Mouse (Mus musculus) midbrain, embryonic 15.5 days (tissue): ENCODE results near the gene Serpinb6a. TPM values are rescaled to one million over a fixed set of nuclear protein-coding genes. Genes with fewer than 3 reads are reported as not detected.

ENCODE experiments used
- ATAC-seq: fragments of 200-750 bp; cut with Nextera tagmentation; replicated peaks from 2 replicates; pipeline ENCODE4 v1.8.0; 2017; ENCODE audit warnings: moderate TSS enrichment
- H3K27ac ChIP-seq: fragments of 300-500 bp; sonication (generic); 2 replicates; pipeline ENCODE4 v1.5.1; 2015; ENCODE audit warnings: mild to moderate bottlenecking, inconsistent platforms
- H3K27me3 ChIP-seq: fragments of 300-500 bp; sonication (generic); replicated peaks from 2 replicates; pipeline ENCODE4 v1.6.1; 2015; ENCODE audit warnings: inconsistent platforms
- H3K36me3 ChIP-seq: fragments of 300-500 bp; sonication (generic); replicated peaks from 2 replicates; pipeline ENCODE4 v1.6.1; 2015; ENCODE audit warnings: inconsistent platforms
- H3K4me1 ChIP-seq: fragments of 300-500 bp; sonication (generic); 2 replicates; pipeline ENCODE4 v1.6.1; 2015; ENCODE audit warnings: inconsistent platforms
- H3K4me2 ChIP-seq: fragments of 300-500 bp; sonication (generic); 2 replicates; pipeline ENCODE4 v1.6.1; 2015; ENCODE audit warnings: inconsistent platforms, mild to moderate bottlenecking, moderate library complexity
- H3K4me3 ChIP-seq: fragments of 300-500 bp; sonication (generic); 2 replicates; pipeline ENCODE4 v1.5.1; 2015; ENCODE audit warnings: mild to moderate bottlenecking, inconsistent platforms
- H3K9ac ChIP-seq: fragments of 300-500 bp; sonication (generic); 2 replicates; pipeline ENCODE4 v1.6.1; 2015; ENCODE audit warnings: mild to moderate bottlenecking, inconsistent platforms
- H3K9me3 ChIP-seq: fragments of 300-500 bp; sonication (generic); 2 replicates; pipeline ENCODE4 v1.6.1; 2016; ENCODE audit warnings: inconsistent platforms
- WGBS: fragments of 180-500 bp; shearing (Covaris S2); methylation state at CpG from one replicate; pipeline ENCODE4 v1.1.7; 2015; ENCODE audit warnings: mixed read lengths; 5-methylcytosine and 5-hydroxymethylcytosine counted together
- polyA plus RNA-seq: library from polyadenylated mRNA; unstranded; fragments of >200 nt; fragmentation: Nextera tagmentation; extraction: Ambion mirVana; gene quantifications from 2 replicates; pipeline ENCODE4 v1.2.1, GENCODE M21; 2015

Serpinb6a gene
- polyA plus RNA-seq: 29.1 and 33.9 TPM in 2 replicates

DNA sequence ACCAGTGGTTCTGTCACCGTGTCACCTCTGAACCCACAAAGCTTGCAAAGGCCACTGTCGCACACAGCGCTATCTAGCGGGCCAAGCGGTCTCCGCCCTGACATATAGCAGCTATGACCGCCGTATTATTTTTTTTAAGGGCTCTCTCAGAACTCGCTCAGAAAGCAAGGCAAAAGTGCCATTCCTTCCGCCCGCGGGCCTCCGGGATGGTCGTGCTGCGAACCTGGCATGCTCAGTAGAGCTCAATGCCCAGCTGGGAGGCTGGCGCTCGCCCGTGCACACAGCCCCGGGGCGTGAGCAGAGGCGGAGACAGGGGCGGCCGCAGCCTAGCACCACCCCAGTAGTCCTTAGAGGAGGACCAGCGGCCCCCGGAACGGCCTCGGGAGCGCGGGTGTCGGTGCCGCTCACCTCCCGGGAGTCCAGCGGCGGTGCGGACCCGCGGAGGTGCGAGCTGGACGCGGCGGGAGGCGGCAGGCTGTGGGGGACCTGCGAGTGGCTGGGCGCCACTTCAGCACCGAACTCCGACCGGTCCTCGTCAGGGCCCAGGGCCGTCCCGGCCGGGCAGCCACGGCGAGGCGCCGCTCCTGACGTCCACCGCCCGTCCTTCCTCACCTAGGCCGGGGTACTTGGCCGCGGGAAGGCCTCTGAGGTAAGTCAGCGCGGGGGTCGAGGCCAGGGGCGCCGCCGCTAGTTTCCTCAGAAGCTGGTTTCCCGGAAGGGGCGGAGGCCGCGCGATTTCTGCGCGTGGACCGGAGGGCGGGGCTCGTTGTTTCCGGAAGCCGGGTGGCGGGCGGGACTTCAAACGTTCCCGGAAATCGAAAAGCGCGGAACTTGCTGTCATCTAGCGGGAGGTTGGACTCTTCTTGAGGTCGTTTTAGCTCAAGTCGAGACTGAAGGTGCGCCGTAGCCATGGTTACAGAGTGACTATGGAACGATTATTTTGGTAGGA, at the start of gene Serpinb6a, which contains the start of gene Ripk1:
Gene Serpinb6a, minus strand, starts transcription at position 737 of the 949 bp plus-strand sequence.
Gene Ripk1, plus strand, starts transcription at position 306 of the 949 bp plus-strand sequence.
- WGBS: under 1% methylated on average over 91 of the region's 92 CpGs
- Histone ChIP-seq H3K4me1 (peaks cover 17% of the 10 kb centered on the region), H3K4me2 (peak within 1 kb of the TSS; percentile 75), H3K9ac (peak within 1 kb of the TSS; percentile 67), H3K9me3 (no peaks in the 10 kb centered on the region), H3K36me3 (no peaks in the 10 kb centered on the region), H3K27me3 (no peaks in the 10 kb centered on the region), H3K4me3 (peak within 1 kb of the TSS; percentile 75), H3K27ac (peak within 1 kb of the TSS; percentile 93)
- peak; percentile 98 for ATAC-seq

DNA sequence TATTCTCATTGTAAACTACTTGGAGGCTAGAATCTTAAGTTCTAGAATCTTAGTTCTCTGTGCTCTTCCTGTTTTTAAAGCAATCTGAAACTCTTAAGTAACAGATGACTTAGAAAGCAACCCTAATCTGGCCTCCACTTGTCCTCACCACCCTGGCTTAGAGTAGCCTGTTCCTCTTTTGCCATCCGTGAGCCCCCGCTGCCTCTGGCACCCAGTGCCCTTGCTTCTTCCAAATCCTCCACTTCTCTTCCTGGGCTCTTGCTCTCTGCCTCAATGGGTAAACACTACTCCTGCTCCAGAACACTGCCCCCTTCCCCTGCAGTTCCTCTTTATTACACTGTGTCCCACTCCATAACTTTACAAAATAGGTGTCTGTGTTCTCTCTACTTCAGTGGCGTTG, 49.1 kb upstream of the Serpinb6a start:
- ATAC-seq: no peak
- H3K9ac ChIP-seq: no peak overlapping the region
- peaks cover 3% of the 10 kb centered on the region for H3K4me1 ChIP-seq
- peaks cover 11% of the 10 kb centered on the region for H3K36me3 ChIP-seq
- H3K9me3 ChIP-seq: no peaks in the 10 kb centered on the region
- no peaks in the 10 kb centered on the region for H3K27me3 ChIP-seq
- 97% methylated on average over 3 of the region's 3 CpGs for WGBS
- H3K4me2 ChIP-seq: no peak overlapping the region
- no peak overlapping the region for H3K27ac ChIP-seq
- no peak overlapping the region for H3K4me3 ChIP-seq

DNA sequence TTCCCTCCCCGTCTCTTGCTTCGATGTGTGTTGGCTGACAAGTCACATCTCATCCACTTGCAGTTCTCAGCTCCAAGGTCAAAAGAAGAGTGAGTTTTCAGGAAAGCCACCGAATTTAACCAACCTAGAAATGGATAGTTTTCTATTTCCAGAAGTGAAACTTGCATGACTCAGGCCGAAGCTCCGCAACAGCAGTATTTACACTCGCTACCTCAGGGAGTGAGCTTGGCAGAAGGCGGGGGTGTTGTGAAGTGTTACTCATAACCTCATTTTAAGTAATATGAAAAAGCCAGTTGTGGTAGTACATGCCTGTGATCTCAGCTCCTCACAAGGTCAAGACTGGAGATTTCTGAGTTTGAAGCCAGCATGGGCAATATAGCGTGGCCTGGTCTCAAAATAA, 47.9 kb upstream of the Serpinb6a start:
- H3K4me2 ChIP-seq: no peak overlapping the region
- 92% methylated on average over 8 of the region's 8 CpGs for WGBS
- H3K4me1 ChIP-seq: peaks cover 6% of the 10 kb centered on the region

GRCm38 (mm10) chr13:34047526-34047925, 44.9 kb upstream of the Serpinb6a start:
- Histone ChIP-seq H3K9me3 (no peaks in the 10 kb centered on the region), H3K4me1 (peaks cover 6% of the 10 kb centered on the region), H3K4me2 (no peak overlapping the region), H3K27ac (no peak overlapping the region), H3K4me3 (no peak overlapping the region), H3K9ac (no peak overlapping the region), H3K36me3 (peaks cover 2% of the 10 kb centered on the region), H3K27me3 (no peaks in the 10 kb centered on the region)
- no peak for ATAC-seq
- WGBS: 60% methylated on average over 3 of the region's 3 CpGs

More for the DNA sequence above, 47.9 kb upstream of the Serpinb6a start:
- Histone ChIP-seq H3K36me3 (peaks cover 5% of the 10 kb centered on the region), H3K9me3 (no peaks in the 10 kb centered on the region), H3K4me3 (no peak overlapping the region), H3K9ac (no peak overlapping the region), H3K27ac (no peak overlapping the region), H3K27me3 (no peaks in the 10 kb centered on the region)
- no peak for ATAC-seq

DNA sequence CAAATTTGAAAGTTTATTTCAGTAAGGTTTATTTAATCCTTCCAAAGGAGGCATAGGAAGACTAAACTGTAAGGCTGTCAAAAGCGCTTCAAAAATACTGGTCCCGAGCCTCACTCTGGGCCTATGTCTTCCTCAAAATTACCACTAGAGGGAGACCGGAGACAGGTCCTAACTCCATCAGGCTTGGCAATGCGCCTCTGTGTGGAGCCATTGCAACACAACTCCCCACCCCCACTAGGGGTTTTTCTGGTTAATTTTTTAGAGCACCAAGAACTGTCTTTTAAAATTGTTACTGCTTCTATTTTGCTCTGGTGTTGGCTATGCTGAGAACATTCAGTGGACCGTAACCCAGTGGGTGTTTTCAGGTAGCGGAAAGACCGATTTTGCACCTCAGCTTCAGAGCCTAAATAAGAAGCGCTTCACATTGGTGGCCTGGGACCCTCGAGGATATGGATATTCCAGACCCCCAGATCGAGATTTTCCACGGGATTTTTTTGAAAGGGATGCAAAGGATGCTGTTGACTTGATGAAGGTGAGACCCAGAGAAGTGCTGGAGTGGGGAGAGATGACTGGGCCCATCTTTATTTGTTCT, 43.9 kb upstream of the Serpinb6a start:
- no peak overlapping the region for H3K4me3 ChIP-seq
- H3K36me3 ChIP-seq: no peaks in the 10 kb centered on the region; the same call in 1 of the 2 replicates
- peaks cover 6% of the 10 kb centered on the region for H3K4me1 ChIP-seq
- no peaks in the 10 kb centered on the region for H3K9me3 ChIP-seq
- no peak overlapping the region for H3K9ac ChIP-seq
- peak; percentile 95 for ATAC-seq
- WGBS: 40% methylated on average over 11 of the region's 11 CpGs
- H3K4me2 ChIP-seq: no peak overlapping the region
- no peaks in the 10 kb centered on the region for H3K27me3 ChIP-seq
- H3K27ac ChIP-seq: 0 out of 2 replicates have a peak overlapping the region, but pooled peaks have one; percentile 16

DNA sequence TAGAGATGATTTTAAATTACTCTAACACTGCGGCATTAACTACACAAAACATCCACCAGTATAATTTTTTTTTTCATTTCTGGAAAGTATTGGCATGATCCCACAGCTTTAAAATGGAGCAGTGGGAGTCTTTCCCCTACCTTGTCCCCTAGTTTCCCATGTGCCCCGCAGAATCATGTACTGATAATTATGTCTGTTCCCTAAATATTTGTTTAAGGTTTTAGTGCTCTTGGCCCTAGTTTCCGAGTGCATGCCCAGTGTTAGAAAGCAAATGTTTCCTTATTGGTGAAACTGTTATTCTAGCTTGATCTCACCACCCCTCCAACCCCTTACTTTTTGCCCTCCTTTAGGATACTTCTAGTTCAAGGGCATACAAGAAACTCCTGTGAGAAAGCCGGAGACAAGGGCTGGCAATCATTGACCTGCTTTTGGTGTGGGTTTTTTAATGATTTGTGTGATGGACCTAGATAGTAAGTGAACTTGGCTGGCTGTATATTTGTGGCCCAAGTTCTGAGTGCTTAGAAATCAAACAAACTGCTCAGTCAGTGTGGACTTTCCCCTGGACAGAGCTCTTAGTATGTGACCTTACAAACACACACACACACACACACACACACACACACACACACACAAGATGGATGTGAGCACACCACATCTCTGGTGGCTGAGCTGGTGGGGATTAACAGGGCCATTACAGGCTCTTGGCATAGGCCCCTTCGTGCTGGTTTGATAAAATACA, 43.1 kb upstream of the Serpinb6a start:
- Histone ChIP-seq H3K27ac (no peak overlapping the region), H3K9ac (no peak overlapping the region), H3K4me1 (peaks cover 6% of the 10 kb centered on the region), H3K4me2 (no peak overlapping the region), H3K9me3 (no peaks in the 10 kb centered on the region), H3K36me3 (no peaks in the 10 kb centered on the region; the same call in 1 of the 2 replicates), H3K4me3 (no peak overlapping the region), H3K27me3 (no peaks in the 10 kb centered on the region)
- peak; percentile 46; the same call in 1 of the 2 replicates for ATAC-seq
- 70% methylated on average over 5 of the region's 5 CpGs for WGBS

- H3K9ac ChIP-seq: no peak overlapping the region
- H3K36me3 ChIP-seq: no peaks in the 10 kb centered on the region; the same call in 1 of the 2 replicates
- H3K9me3 ChIP-seq: no peaks in the 10 kb centered on the region
- H3K27ac ChIP-seq: no peak overlapping the region
- no peaks in the 10 kb centered on the region for H3K27me3 ChIP-seq
- no peak overlapping the region for H3K4me3 ChIP-seq
- peaks cover 9% of the 10 kb centered on the region for H3K4me1 ChIP-seq
- H3K4me2 ChIP-seq: no peak overlapping the region
- no peak for ATAC-seq
- WGBS: 82% methylated on average over 7 of the region's 7 CpGs
These were observed 41.3 kb upstream of the Serpinb6a start for GRCm38 (mm10) chr13:34043716-34044393.

DNA sequence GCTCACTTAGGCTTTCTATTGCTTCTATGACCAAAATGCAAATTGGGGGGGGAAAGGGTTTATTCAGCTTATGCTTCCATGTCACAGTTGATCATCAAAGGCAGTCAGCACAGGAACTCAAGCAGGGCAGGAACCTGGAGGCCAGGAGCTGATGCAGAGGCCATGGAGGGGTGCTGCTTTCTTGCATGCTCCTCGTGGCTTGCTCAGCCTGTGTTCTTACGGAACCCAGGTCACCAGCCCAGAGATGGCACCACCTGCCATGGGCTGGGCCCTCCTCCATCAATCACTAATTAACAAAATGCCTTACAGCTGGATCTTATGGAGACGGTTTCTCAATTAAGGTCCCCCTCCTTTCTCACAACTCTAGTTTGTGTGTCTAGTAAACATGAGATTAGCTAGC, 37.5 kb upstream of the Serpinb6a start:
- Histone ChIP-seq H3K27ac (no peak overlapping the region), H3K4me1 (peaks cover 22% of the 10 kb centered on the region), H3K4me3 (no peak overlapping the region), H3K9me3 (no peaks in the 10 kb centered on the region), H3K36me3 (no peaks in the 10 kb centered on the region; the same call in 1 of the 2 replicates), H3K27me3 (no peaks in the 10 kb centered on the region), H3K9ac (no peak overlapping the region), H3K4me2 (no peak overlapping the region)
- ATAC-seq: no peak
- 96% methylated on average over 3 of the region's 3 CpGs for WGBS

DNA sequence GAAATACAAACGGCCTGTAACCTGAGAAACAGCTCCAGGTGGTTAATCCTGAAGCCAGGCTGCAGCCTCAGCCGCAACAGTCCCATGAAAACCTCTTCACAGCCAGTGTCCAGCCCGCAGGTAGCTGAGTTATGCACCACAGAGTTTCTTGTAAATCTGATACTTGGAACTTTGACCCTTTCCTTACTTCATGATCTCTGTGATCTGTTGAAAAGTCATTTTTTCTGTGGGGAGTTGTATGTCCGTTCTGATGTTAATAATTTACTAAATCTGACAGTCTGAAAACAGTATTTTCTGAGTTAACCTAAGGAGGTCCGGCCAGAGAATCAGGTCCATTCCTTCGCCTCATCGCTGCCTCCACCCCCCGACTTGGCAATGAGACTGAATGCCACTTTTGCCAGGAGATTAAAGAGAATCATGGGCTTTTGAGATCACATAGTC, 36.3 kb upstream of the Serpinb6a start:
- Histone ChIP-seq H3K36me3 (no peaks in the 10 kb centered on the region), H3K9me3 (no peaks in the 10 kb centered on the region), H3K9ac (no peak overlapping the region), H3K4me3 (peak overlapping the region; percentile 56; the same call in 1 of the 2 replicates), H3K27me3 (no peaks in the 10 kb centered on the region), H3K4me2 (peak overlapping the region; percentile 75), H3K4me1 (peaks cover 22% of the 10 kb centered on the region), H3K27ac (no peak overlapping the region)
- 39% methylated on average over 8 of the region's 8 CpGs for WGBS
- ATAC-seq: no peak

- H3K4me1 ChIP-seq: peaks cover 22% of the 10 kb centered on the region
- peak overlapping the region; percentile 84 for H3K27ac ChIP-seq
- peak overlapping the region; percentile 76 for H3K9ac ChIP-seq
- whole genome bisulfite sequencing: 31% methylated on average over 5 of the region's 5 CpGs
- H3K4me2 ChIP-seq: peak overlapping the region; percentile 75
- no peaks in the 10 kb centered on the region for H3K27me3 ChIP-seq
- peaks cover 8% of the 10 kb centered on the region; the same call in 1 of the 2 replicates for H3K36me3 ChIP-seq
- peak; percentile 28 for ATAC-seq
- peak overlapping the region; percentile 56 for H3K4me3 ChIP-seq
- no peaks in the 10 kb centered on the region for H3K9me3 ChIP-seq
These were observed 35.5 kb upstream of the Serpinb6a start for GRCm38 (mm10) chr13:34038056-34038432.
